Mouse (Mus musculus) heart, postnatal 36 days (tissue): ENCODE data around the gene Rptn. TPM values are rescaled to one million over a fixed set of nuclear protein-coding genes. Genes with fewer than 3 reads are reported as not detected.

Experiments
- DNase-seq, 2 experiments: peaks; one replicate each; pipeline ENCODE4 v3.0.0; 2021 to 2022
- intact Hi-C: fragments of 180-260 bp; cut with DNase I; formaldehyde crosslinking; loops from one replicate; pipeline ENCODE4 v1.15.1; 2025
- microRNA-seq, 2 experiments: library from miRNA; unstranded; fragments of <30 nt; microRNA quantifications; one replicate each; pipeline ENCODE4 v1.2.0; 2021; ENCODE audit warnings: borderline number of aligned reads in 2 of 2
- total RNA-seq, 2 experiments: library from RNA; stranded (reverse); gene quantifications; 2 replicates each; pipeline ENCODE4 v1.2.3; 2021

Gene Rptn
- total RNA-seq, 2 experiments from 2014 or later: not detected

- DNase-seq: peak; percentile 45 to 52
- intact Hi-C loops: no loop called here
Measured at GRCm38 (mm10) chr3:93447138-93447841, 53.8 kb downstream of the Rptn start.

Small RNA genes within 50 kb of the gene (microRNA-seq; reads per million reads assigned to microRNA genes)
- gene Gm22752 (0 reads per million in 2 experiments), gene Gm44353 (0 reads per million in 2 experiments)

Other genes starting within 250 kb of the Rptn start
- gene Crnn, start 248.9 kb upstream of the Rptn start, total RNA-seq: not detected
- not detected for gene Flg2, start 196.4 kb upstream of the Rptn start, total RNA-seq
- not detected for gene Flg, start 120.2 kb upstream of the Rptn start, total RNA-seq
- gene Hrnr, start 74.0 kb upstream of the Rptn start, total RNA-seq: not detected
- gene Tchh, start 48.6 kb downstream of the Rptn start, total RNA-seq: under 1 TPM; 0.05 to 0.08 TPM
- not detected for gene Tchhl1, start 75.1 kb downstream of the Rptn start, total RNA-seq
- gene S100a11, start 126.8 kb downstream of the Rptn start, total RNA-seq: 10 to 100 TPM; 75.4 to 89.0 TPM
- gene S100a10, start 161.4 kb downstream of the Rptn start, total RNA-seq: 100 to 1,000 TPM in 1 of 2 experiments, 10 to 100 TPM in 1; 87.6 to 103 TPM